Mouse (Mus musculus) thymus, adult 2 months (tissue): Measurements from ENCODE around the gene Slc2a9.

Experiments used
- CTCF ChIP-seq: fragments of 200-500 bp; IDR thresholded peaks from 2 replicates; pipeline ENCODE4 v1.5.1; 2012; ENCODE audit warnings: mild to moderate bottlenecking, control low read depth, low read length, moderate library complexity, borderline replicate concordance; ENCODE audit not compliant: control insufficient read depth, poor library complexity, insufficient read depth; ENCODE audit errors: extremely low read depth
- POLR2A ChIP-seq: fragments of 200-500 bp; IDR thresholded peaks from 2 replicates; pipeline ENCODE4 v1.6.1; 2012; ENCODE audit warnings: mild to moderate bottlenecking, low read length, control low read depth, moderate library complexity; ENCODE audit not compliant: control insufficient read depth, poor library complexity, insufficient read depth; ENCODE audit errors: extremely low read depth

DNA sequence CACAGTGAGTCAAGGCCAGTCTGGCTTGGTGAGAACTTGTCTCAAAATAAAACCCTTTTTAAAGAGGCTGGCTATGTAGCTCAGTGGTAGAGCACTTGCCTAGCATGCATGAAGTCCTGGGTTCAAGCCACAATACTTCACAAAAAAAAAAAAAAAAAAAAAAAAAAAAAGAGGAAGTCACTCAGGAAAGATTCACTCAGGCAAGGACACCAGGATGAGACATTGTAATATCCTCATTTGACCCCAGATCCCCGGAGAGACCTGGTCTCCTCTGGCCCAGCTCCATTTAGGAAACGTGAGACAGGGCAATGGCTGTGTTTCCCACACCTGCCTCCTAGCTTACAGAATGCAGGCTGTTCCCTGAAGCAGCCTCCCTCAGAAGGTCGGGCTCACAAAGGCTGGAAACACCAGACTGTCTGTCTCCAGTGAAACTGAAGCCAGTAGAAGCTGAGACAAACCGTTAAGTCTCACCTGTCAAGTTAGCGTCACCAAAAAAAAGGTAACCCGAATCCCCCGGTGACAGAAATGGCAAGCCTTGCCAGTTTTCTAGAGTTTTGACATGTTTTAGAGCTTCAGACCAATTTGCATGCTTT, 19.3 kb downstream of the Slc2a9 start:
- TF ChIP-seq CTCF (no peak), POLR2A (no peak)
